Mouse (Mus musculus): Measurements from ENCODE around the gene Sorcs3.

The Sorcs3 gene

GRCm38 (mm10) chr19:48205929-48206814 is at the start of gene Sorcs3:
Sorcs3 (plus strand) TSS chr19:48206025.
- no peak for DNase-seq

DNA sequence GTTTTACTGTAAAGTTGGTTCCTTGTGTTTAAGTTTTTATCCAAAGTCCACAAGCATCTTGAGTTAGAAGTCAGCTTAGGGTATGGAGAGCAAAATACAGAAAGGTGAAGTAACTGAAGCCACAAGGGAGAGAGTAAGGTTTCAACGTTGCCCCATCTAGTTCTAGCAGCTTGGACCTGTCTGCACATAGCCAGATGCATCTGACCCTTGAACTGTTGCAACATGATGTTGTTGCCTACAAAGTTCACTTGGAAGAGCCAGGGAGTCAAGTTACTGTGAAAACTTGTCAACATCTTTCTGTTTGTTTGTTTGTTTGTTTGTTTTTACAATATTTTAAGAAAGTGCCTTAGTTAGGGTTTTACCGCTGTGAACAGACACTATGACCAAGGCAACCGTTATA is 40.5 kb upstream of the Sorcs3 start:
- DNase-seq, result no peak

DNA sequence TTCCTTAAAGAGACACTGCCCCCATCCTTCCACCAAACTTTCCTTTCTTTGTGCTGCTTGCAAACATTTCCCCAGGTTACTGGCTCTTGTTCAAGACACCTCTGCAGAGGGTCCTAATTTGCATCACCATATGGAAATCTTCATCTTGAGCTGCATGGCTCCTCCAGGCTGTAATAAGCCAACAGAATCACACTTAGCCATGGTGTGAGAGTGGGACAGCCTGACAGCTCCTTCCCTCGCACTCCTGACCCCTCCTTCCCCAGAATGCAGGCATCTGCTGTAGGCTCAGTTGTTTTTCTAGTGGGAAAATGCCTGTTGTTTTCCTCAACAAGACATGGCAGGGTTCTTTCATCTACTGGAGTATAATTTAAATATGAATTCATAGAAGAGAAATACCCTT is 38.7 kb upstream of the Sorcs3 start:
- no peak for DNase-seq

DNA sequence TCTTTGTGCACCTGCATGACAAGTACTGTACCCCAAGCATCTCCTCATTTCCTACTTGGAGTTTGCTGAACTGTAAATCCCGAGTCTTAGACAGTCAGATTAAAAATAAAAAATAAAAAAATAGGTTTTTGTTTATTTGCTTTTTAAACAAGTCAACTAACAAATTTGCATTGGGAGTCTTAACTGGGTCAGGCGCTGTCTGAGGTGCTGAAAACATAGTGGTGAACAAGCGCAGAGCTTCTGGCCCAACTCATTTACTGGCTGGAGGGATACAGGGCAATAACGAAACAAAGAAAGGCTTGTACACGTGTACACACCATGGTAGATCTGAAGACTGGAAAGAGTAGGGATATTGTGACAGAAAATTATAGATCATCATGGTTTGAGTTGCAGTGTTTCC is 37.5 kb upstream of the Sorcs3 start:
- DNase-seq, result no peak

- no peak for DNase-seq
These were observed 31.1 kb upstream of the Sorcs3 start for GRCm38 (mm10) chr19:48174717-48175116.

- no peak for DNase-seq
These were observed 1.8 kb upstream of the Sorcs3 start for GRCm38 (mm10) chr19:48203928-48204470.

DNA sequence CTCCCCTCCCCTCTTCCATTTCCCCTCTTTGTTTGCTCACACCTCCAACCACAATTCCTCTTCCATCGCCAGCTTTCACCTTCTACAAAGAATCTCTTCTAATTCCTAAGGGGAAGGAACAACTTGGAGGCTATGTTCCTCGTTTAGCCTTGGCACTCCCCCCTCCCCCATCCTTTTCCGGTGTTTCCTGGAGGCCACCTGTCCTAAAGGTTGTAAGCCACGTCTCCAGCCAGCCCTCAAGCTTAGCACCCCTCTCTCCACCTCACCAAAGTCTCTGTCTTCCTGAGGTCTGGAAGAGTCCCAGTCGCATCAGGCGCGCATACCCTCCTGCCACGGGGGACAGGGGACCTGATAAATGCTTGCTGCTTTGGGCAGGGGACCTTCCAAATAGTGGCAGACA is 1.3 kb upstream of the Sorcs3 start:
- no peak for DNase-seq

DNA sequence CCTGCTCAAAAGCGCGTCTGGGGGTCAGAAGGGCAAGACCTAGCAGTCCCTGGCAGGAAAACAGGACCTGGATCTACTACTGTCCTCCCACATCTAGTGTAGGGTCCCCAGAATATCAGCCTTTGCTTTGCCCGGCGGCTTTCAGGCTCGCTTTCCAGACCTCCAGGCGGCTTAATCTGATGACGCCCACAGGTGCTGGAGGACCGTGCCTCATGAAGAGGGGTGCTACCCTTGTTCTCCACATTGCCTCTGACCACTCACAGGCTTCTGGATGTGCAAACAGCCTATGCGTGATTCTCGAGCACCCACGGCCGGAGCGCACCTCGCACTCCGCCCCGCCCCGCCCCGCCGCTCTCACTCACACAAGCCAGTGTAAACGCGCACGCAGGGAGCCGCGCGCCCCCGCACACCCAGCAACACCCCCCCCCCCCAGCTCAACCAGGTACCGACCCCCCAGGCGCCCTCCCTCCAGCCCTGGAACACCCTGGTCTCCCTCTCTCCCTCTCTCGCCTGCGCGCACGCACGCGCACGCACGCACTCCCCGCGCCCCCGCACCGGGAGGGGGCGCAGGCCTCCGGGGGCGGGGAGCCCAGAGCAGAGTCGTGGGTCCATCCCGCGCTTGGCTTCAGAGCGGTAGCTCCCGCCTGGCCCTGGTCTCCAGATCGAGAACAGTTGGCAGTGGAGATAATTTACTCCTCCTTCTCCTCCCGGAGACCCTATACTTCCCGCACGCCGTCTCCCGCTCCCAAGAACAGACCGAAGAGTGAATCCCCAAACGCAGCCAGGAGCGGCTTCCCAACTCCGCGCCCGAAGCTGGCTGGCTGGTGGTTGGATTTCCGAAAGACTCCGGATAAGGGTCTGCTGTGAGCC is 698 bp upstream of the Sorcs3 start:
- no peak for DNase-seq

DNA sequence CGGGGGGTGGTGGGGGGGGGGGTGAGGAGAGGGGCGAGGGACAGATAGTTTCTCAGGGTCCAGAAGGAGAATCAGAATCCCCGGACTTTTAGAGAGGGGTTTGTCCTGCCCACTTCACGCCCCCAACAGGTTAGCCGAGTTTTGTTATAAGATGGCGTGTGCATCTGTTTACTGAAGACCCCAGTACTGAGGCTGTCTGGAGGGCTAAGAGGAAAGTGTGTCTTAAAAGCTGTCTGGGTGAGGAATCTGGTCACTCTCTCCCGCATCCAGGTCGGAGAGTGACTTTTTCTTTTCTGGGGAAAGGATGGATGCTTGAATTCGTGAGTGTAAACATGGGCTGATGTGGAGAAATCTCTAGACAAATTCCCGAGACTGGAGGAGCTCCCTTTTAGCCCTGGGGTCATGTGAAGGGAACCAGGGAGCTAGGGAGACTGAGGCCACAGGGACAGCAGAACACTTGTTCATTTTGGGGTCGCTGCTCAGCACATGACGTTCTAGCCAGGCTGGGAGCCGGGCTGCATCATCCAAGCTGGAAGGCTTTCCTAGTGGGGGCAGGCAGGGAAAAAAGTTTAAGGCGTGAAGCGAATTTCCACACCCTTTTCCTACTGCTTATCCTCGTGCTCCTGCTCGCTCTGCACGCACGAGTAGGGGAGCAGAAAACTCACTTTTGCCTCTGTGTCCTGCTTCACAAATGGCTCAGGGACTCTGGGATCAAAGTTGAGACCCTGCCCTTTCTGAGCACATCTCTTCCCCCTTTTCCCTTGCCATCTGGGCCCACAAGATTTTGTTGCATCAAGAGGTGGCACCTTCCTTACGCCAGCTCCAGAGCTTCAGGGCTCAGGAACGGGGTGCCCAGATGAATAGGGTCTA is 1.3 kb downstream of the Sorcs3 start:
- no peak for DNase-seq

DNA sequence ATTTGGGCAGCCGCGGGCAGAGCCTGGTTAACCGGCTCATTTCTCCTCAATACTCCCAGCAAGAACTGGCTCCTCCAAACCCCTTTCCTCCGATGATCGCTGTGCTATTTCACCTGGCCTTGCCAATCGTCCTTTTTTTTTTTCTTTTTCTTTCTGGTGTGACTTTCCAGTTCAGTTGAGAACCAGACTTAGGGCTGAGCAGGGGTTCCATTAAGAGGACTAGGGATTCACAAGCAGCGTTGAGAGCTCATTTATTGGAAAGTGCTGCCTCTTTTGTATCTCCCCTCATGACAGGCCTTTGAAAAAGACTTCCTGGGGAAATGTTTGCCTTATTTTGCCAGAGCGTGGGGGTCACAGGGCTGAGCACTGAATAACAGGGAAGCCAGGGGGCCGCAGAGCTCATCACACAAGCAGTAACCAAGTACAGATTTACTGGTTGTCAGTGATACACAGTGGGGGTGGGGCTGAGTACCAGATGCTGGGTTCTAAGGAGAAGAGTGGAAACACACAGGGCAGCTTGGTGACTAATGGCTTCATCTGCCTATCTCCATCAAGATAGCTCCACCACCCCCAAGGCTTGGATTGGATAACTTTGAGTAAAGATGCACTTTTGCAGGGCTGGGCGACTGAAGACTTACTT is 2.0 kb downstream of the Sorcs3 start:
- no peak for DNase-seq

DNA sequence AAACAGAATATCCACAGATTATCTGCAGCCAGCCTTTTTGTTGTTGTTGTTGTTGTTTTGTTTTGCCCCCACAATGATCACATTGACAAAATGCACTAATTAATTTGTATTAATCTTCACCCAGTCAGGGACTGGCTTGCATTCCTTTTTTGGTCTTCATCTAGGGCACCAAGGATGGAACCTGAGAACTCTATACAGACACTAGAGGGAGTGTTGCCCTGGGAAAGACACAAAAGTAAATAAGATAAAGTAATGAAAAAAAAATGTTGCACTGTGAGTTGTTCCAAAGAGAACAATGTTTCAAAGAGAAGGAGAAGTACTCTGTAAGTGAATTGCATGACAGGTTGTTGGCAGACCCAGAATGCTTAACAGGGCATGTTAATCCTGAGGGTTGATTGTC is 9.6 kb downstream of the Sorcs3 start:
- no peak for DNase-seq

DNA sequence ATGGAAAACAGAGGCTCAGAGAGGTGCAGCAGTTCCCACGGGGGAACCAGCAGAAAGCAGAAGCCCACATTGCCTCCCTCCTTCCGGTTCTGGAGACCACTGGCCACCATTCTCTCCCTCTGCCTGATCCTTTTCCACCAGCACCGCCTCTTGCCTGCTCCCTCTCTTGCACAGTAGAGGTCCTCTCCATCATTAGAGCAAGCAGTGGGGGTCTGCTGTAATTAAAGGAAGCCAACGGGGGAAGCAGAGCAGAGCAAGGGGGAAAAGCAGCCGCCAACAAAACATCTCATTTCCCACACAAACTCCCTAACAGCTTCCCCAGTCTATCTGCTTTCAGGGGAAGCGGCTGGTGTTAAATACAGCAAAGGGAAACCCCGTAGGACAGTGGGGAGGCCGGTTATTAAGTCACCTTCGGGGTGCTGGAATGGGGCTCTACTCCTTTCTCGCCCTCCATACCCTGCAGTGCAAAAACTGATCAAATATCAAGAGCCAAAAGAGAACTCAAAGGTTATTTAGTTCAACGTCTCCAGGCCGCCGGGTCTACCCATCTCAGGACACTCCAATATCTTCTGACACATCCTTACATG is 32.1 kb downstream of the Sorcs3 start:
- no peak for DNase-seq

- no peak for DNase-seq
These were observed 32.6 kb downstream of the Sorcs3 start for GRCm38 (mm10) chr19:48238391-48238790.

DNA sequence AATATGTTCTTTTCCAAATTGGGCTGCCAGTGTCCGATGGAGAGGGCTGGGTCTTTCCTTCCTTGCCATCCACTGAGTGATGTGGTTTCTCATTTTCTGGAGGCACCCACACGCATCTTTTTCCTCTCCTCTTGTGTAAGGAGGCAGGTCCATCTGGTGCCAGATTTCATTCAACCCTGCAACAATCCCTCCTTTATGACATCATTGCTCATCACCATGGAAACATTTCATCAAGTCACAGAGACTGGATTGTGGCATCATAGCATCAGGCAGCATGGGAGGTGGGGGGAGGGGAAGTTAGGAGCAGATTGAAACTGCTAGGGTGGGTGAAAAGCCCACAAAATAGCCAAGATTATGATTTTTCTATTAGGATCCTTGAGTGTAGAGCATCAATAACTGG is 35.1 kb downstream of the Sorcs3 start:
- no peak for DNase-seq

GRCm38 (mm10) chr19:48244036-48244435 is 38.2 kb downstream of the Sorcs3 start:
- DNase-seq, result no peak

DNA sequence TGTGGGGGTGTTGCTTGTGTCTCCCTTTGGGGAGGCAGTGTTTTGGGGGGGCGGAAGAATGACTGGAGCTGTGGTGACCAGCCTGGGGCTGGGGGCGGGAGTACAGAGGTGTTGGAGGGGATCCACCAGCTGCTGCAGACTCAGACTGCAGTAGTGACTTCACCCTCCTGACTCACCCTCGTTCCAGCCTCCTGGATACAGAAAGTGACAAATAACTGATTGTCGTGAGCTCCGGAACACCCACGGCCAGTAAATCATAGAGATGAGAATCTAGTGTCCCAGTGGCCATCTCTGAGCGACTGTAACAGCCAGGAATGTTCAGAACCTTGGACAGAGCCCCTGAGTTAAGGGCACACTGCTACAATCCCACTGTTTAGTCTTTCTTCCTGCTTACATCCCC is 53.4 kb downstream of the Sorcs3 start:
- DNase-seq, result no peak

DNA sequence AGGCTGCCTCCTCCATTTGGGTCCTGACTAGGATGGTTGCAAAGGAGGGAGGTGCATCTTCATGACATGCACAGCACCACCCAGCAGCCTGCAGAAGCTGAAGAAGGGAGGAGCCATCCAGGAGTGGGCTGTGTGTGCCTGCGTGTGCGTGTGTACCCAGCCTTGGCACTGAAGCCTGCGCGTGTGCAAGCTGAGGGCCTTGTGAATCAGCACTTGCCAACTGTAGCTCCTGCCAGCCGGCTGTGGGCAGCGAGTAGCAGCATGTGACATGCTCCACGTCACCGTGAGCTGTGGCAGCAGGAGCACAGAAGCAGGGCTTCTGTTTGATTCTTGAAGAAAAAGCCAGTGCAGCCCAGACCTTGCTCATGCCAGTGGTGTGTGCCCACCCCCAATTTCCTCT is 54.8 kb downstream of the Sorcs3 start:
- no peak for DNase-seq

DNA sequence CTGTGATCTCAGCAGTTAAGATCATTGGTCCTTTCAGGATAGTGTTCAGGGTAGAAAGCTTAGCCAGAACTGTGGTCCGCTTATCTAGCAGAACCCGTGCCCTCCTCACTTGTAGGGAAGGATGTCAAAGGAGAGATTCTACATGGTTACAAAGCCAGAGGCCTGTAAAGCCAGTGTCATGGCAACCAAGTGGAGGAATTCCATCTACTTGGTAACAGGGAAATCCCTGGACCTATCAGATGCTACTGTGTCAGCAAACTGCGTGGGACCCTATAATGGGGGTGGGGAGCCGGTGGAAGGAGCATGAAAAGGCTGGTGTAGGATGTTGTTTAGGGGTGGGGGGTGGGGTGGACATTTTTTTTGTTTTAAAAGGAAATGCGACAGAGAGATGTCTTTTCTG is 57.9 kb downstream of the Sorcs3 start:
- no peak for DNase-seq

DNA sequence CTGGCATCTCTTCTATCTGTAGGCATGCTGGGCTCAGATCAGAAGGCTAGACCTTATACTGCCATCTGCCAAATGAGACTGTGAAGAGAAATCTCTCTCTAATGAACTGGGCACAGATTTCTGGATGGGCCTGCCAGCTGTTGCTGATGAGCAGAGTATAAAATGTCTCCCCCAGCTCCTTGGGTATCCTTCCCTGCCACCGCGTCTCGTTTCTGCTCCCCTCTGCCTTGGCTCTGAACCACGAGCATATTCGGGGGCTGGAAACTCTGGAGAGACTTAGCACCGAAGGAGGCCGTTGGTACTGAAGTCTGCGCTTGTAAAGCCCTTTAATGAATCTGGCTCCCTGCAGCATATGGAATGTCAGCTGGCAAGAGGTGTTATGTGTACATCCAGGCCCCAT is 74.4 kb downstream of the Sorcs3 start:
- DNase-seq, result no peak

DNA sequence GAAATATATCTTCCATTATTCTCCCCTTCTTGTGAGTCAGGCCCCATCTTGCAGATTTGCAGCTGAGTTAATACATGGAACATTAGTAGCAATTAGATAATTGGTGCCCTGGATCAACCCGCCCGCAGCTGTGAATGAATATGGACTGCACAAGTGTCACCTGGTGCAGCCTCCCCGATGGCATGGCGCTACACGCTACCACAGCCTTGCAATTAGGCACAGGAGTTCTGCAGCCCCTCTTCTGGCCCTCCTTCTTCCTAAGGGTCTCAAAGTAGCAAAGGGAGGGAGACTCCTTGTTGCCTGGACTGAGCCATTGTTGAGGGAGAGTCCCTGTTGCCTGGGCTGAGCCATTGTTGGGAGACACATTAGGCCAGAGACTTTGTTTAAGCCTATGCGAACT is 76.4 kb downstream of the Sorcs3 start:
- no peak for DNase-seq

DNA sequence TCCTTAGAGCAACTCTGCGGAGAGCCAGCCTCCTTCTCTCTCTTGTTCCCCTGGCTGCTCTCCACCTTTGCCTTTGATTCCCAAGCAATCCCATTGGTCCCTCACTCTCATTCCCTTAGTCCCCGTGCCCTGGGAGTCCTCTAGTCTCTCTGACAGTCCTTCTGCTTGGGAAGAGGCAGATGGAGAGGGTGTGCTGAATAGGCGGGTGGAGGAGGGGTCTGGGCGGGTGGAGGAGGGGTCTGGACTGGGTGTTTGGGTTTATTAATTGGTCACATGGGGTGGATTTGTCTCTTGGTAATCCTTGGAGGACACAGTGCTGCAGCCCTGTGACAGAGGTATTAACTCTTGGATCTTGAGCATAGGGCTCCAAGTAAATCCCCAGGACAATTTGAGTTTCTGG is 77.4 kb downstream of the Sorcs3 start:
- no peak for DNase-seq

All from cerebellum, adult 11 months (tissue).